In genomic region chr11:76319714-76320435, GRCm38 (mm10) we compare ENCODE assay signal across 17 mouse cellular contexts.
DNase-seq lines count a peak whose midpoint lies in the region; ATAC-seq and TF ChIP-seq lines count a peak whose summit lies in the region.
"Had no signal": no experiment of that assay in that cellular context is flagged by ENCODE, and none has a peak within 500 bp of the region (broad histone marks: within the 10 kb centered on the region; RNA-seq: fewer than 3 reads in every experiment).

No protein-coding gene starts in this region.

- H3K4me1 ChIP-seq in lung, postnatal 0 days (ENCODE audit: insufficient read depth, low read depth, low read length) = peaks cover 10% of the 10 kb centered on the region; the same call in 1 of the 2 replicates
- peaks cover 59% of the 10 kb centered on the region for H3K4me1 ChIP-seq in heart, embryonic 12.5 days (replicated peaks)

- no peaks in the 10 kb centered on the region for H3K9me3 ChIP-seq in lung, postnatal 0 days (ENCODE audit: low read length)
- H3K9me3 ChIP-seq in heart, embryonic 12.5 days (replicated peaks) = 0 out of 2 replicates have a peak, but pooled peaks cover 5% of the 10 kb centered on the region
- H3K9me3 ChIP-seq: hindbrain, embryonic 15.5 days had no signal

- peak; percentile 38; the same call in 1 of the 2 replicates for ATAC-seq in lung, postnatal 0 days
- no peak for ATAC-seq in heart, embryonic 12.5 days (ENCODE audit: insufficient number of reproducible peaks, low FRiP score)
- no peak for ATAC-seq in inflammation-experienced regulatory T-cells, adult 6 months
- ATAC-seq: forebrain, postnatal 0 days; midbrain, embryonic 16.5 days had no signal

- intact Hi-C loops in gastrocnemius, postnatal 14 days (cut with DNase I; ENCODE audit: low total_unique reads) = no loop called here

- H3K9ac ChIP-seq in lung, postnatal 0 days (replicated peaks; ENCODE audit: low read depth) = no peak overlapping the region
- no peak overlapping the region for H3K9ac ChIP-seq in heart, embryonic 12.5 days
- H3K9ac ChIP-seq: forebrain, postnatal 0 days; heart, embryonic 13.5 days; hindbrain, embryonic 15.5 days had no signal

- H3K27ac ChIP-seq in lung, postnatal 0 days (ENCODE audit: low read length) = no peak overlapping the region
- H3K27ac ChIP-seq in heart, embryonic 12.5 days (ENCODE audit: poor library complexity, severe bottlenecking) = 0 out of 2 replicates have a peak overlapping the region, but pooled peaks have one; percentile 13
- H3K27ac ChIP-seq: heart, embryonic 13.5 days; hindbrain, embryonic 15.5 days had no signal

- no peak overlapping the region for H3K4me3 ChIP-seq in lung, postnatal 0 days (ENCODE audit: low read depth, low read length)
- H3K4me3 ChIP-seq in heart, embryonic 12.5 days = no peak overlapping the region
- H3K4me3 ChIP-seq: heart, embryonic 13.5 days; hindbrain, embryonic 15.5 days had no signal

- DNase-seq in gastrocnemius, postnatal 25 days = peak; percentile 32
- DNase-seq in gastrocnemius, postnatal 14 days = no peak
- DNase-seq in lung, postnatal 0 days (ENCODE audit: low spot score) = no peak
- no peak for DNase-seq in lung, postnatal 36 days
- no peak for DNase-seq in spleen, adult 12 weeks (ENCODE audit: low spot score)
- DNase-seq in left cerebral cortex, adult 8-10 months (ENCODE audit: low spot score in 2 of 2) = no peak
- DNase-seq: cerebellum, adult 18-20 months; forebrain, postnatal 0 days; kidney, postnatal 14 days; left cerebral cortex, postnatal 4 days; lung, adult 18-20 months; retina, postnatal 1 day had no signal

- H3K27me3 ChIP-seq in lung, postnatal 0 days (replicated peaks; ENCODE audit: insufficient read depth, low read length) = no peaks in the 10 kb centered on the region
- no peaks in the 10 kb centered on the region for H3K27me3 ChIP-seq in heart, embryonic 12.5 days (replicated peaks)
- H3K27me3 ChIP-seq: heart, embryonic 13.5 days; hindbrain, embryonic 15.5 days had no signal

- H3K4me2 ChIP-seq in lung, postnatal 0 days (replicated peaks; ENCODE audit: low read depth, low read length) = no peak overlapping the region
- no peak overlapping the region for H3K4me2 ChIP-seq in heart, embryonic 12.5 days
- H3K4me2 ChIP-seq: heart, embryonic 13.5 days; hindbrain, embryonic 15.5 days had no signal

- WGBS in lung, postnatal 0 days = 56% methylated on average over 9 of the region's 9 CpGs
- WGBS in heart, embryonic 12.5 days = 62% methylated on average over 9 of the region's 9 CpGs

- H3K36me3 ChIP-seq in lung, postnatal 0 days (ENCODE audit: insufficient read depth, low read length) = no peaks in the 10 kb centered on the region
- H3K36me3 ChIP-seq in heart, embryonic 12.5 days = no peaks in the 10 kb centered on the region
- H3K36me3 ChIP-seq: heart, embryonic 13.5 days; hindbrain, embryonic 15.5 days had no signal

- TF ChIP-seq CTCF in lung, postnatal 0 days (IDR thresholded peaks at IDR 0.05) = no peak

- TF ChIP-seq EP300 in lung, postnatal 0 days (IDR thresholded peaks at IDR 0.05) = 0 out of 2 replicates have a peak, but pooled peaks have one; percentile 9
